Mouse (Mus musculus): ENCODE data around the gene Prkcd.

- TF ChIP-seq CTCF (IDR thresholded peaks at IDR 0.05; ENCODE audit: low read depth, low read length) = no peak
- no peak for TF ChIP-seq POLR2A (IDR thresholded peaks at IDR 0.05; ENCODE audit: insufficient read depth, low read length)
- TF ChIP-seq EP300 (IDR thresholded peaks at IDR 0.05; ENCODE audit: insufficient read depth, low read depth, low read length) = no peak
Observed at GRCm38 (mm10) chr14:30596407-30596806, 29.6 kb downstream of the Prkcd start.
